Mouse (Mus musculus) heart, postnatal 14 days (tissue): ENCODE results near the gene Recql. TPM values are rescaled to one million over a fixed set of nuclear protein-coding genes. Genes with fewer than 3 reads are reported as not detected.
"Not testable (repeated sequence)": the region's sequence is repeated elsewhere in the genome, so short reads cannot be mapped to it uniquely, and the experiment has no call there.

Experiments used
- DNase-seq, 2 experiments: peaks; one replicate each; pipeline ENCODE4 v3.0.0; 2021 to 2022
- intact Hi-C: fragments of 180-260 bp; cut with DNase I; formaldehyde crosslinking; loops from one replicate; pipeline ENCODE4 v1.15.1; 2025
- total RNA-seq, 2 experiments: library from RNA; stranded (reverse); gene quantifications; 2 replicates each; pipeline ENCODE4 v1.2.3; 2021

The Recql gene
- total RNA-seq, 2 experiments from 2014 or later, result 7.6 to 8.9 TPM

- no peak for DNase-seq
- intact Hi-C loops, result no loop called here
Observed at GRCm38 (mm10) chr6:142366473-142367018, 20.3 kb downstream of the Recql start.

- intact Hi-C loops, result no loop called here
- DNase-seq, result no peak
Observed at GRCm38 (mm10) chr6:142365742-142366472, 21.0 kb downstream of the Recql start.

- DNase-seq, result no peak
Observed at GRCm38 (mm10) chr6:142363019-142363576, 23.8 kb downstream of the Recql start.

GRCm38 (mm10) chr6:142362036-142362435 lies 24.9 kb downstream of the Recql start:
- DNase-seq, result no peak
- intact Hi-C loops, result no loop called here

More at GRCm38 (mm10) chr6:142363019-142363576, 23.8 kb downstream of the Recql start:
- intact Hi-C loops, result no loop called here

GRCm38 (mm10) chr6:142357106-142357505 lies 29.8 kb downstream of the Recql start:
- intact Hi-C loops, result loop anchor here (5.0 kb wide), 1 partner anchor 160 kb away; no protein-coding TSS in a partner anchor
- DNase-seq, result no peak

GRCm38 (mm10) chr6:142352099-142352498 lies 34.8 kb downstream of the Recql start:
- DNase-seq, intact Hi-C loops: not testable (repeated sequence)

- no peak for DNase-seq
- intact Hi-C loops, result loop anchor here (5.0 to 10.0 kb wide), 2 partner anchors 40 to 863 kb away; partner anchors contain the start of genes Golt1b and Recql
Observed at GRCm38 (mm10) chr6:142347431-142348385, 39.2 kb downstream of the Recql start.

GRCm38 (mm10) chr6:142346181-142347110 lies 40.4 kb downstream of the Recql start:
- intact Hi-C loops, result loop anchor here (5.0 to 10.0 kb wide), 2 partner anchors 41 to 862 kb away; partner anchors contain the start of genes Golt1b and Recql
- no peak for DNase-seq

- DNase-seq, result peak; percentile 77 to 78
- intact Hi-C loops, result loop anchor here (5.0 to 10.0 kb wide), 2 partner anchors 42 to 861 kb away; partner anchors contain the start of genes Golt1b and Recql
Observed at GRCm38 (mm10) chr6:142345440-142346038, 41.3 kb downstream of the Recql start, which contains the start of gene Pyroxd1. Gene Pyroxd1, plus strand, starts transcription at chr6:142345654.

- DNase-seq, result peak; percentile 19 to 48
- intact Hi-C loops, result loop anchor here (10.0 kb wide), 1 partner anchor 859 kb away; no protein-coding TSS in a partner anchor
Observed at GRCm38 (mm10) chr6:142343561-142343960, 43.3 kb downstream of the Recql start.

GRCm38 (mm10) chr6:142339576-142339975 lies 47.3 kb downstream of the Recql start:
- intact Hi-C loops, result no loop called here
- no peak for DNase-seq

GRCm38 (mm10) chr6:142338961-142339360 lies 47.9 kb downstream of the Recql start:
- intact Hi-C loops, result no loop called here
- DNase-seq, result no peak

GRCm38 (mm10) chr6:142329201-142329600 lies 57.7 kb downstream of the Recql start:
- intact Hi-C loops, result no loop called here
- no peak for DNase-seq

- intact Hi-C loops, result no loop called here
- no peak for DNase-seq
Observed at GRCm38 (mm10) chr6:142326598-142326997, 60.3 kb downstream of the Recql start.

- intact Hi-C loops, result no loop called here
- DNase-seq, result no peak
Observed at GRCm38 (mm10) chr6:142322881-142323280, 64.0 kb downstream of the Recql start, which contains the start of gene Slco1a5. Gene Slco1a5, minus strand, starts transcription at chr6:142322981.

GRCm38 (mm10) chr6:142317106-142317505 lies 69.8 kb downstream of the Recql start:
- no peak for DNase-seq
- intact Hi-C loops, result no loop called here

- intact Hi-C loops, result no loop called here
- DNase-seq, result no peak
Observed at GRCm38 (mm10) chr6:142314285-142314684, 72.6 kb downstream of the Recql start.

GRCm38 (mm10) chr6:142305076-142305475 lies 81.8 kb downstream of the Recql start:
- intact Hi-C loops, result no loop called here
- no peak for DNase-seq
